In genomic region chr1:90842789-90843587, GRCm38 (mm10) we compare ENCODE assay signal across 9 mouse cellular contexts. TPM values are rescaled to one million over a fixed set of nuclear protein-coding genes. Genes with fewer than 3 reads are reported as not detected.
A peak's percentile ranks its signal among the peaks of the same experiment; 100 is the strongest.
DNase-seq lines count a peak whose midpoint lies in the region; ATAC-seq and TF ChIP-seq lines count a peak whose summit lies in the region.
"Had no signal": no experiment of that assay in that cellular context is flagged by ENCODE, and none has a peak within 500 bp of the region (broad histone marks: within the 10 kb centered on the region; RNA-seq: fewer than 3 reads in every experiment).

No protein-coding gene starts in this region.

- no peaks in the 10 kb centered on the region for H3K27me3 ChIP-seq in liver, adult 2 months (ENCODE audit: control insufficient read depth, insufficient read depth, low read length)
- no peaks in the 10 kb centered on the region for H3K27me3 ChIP-seq in intestine, embryonic 16.5 days (replicated peaks; ENCODE audit: control insufficient read depth, insufficient read depth, low read length)

- no peaks in the 10 kb centered on the region for H3K9me3 ChIP-seq in intestine, embryonic 16.5 days (ENCODE audit: control insufficient read depth, low read length)

- no peak for ATAC-seq in intestine, embryonic 16.5 days

- no peaks in the 10 kb centered on the region for H3K79me2 ChIP-seq in liver, adult 2 months (ENCODE audit: control insufficient read depth, insufficient read depth, low read length)

- no peak for TF ChIP-seq CTCF in liver, adult 2 months (IDR thresholded peaks at IDR 0.05; ENCODE audit: low read depth, low read length)

- H3K4me1 ChIP-seq in liver, adult 2 months (ENCODE audit: control insufficient read depth, insufficient read depth, low read length): no peaks in the 10 kb centered on the region
- peaks cover 24% of the 10 kb centered on the region for H3K4me1 ChIP-seq in intestine, embryonic 16.5 days (ENCODE audit: control insufficient read depth, insufficient read depth, low read length)

- no peak for DNase-seq in liver, adult 2 months (ENCODE audit: extremely low read depth, low read depth, low spot score)
- no peak for DNase-seq in liver
- peak; percentile 44 for DNase-seq in gastrocnemius, postnatal 10 days
- DNase-seq in skeletal muscle tissue, adult 2 months (ENCODE audit: low read depth, low spot score): peak; percentile 88
- DNase-seq in cerebellum, adult 9-10 months: no peak
- no peak for DNase-seq in right cerebral cortex, postnatal 36 days (ENCODE audit: low spot score in 2 of 2)
- no peak for DNase-seq in thymus, postnatal 25 days

- H3K36me3 ChIP-seq in liver, adult 2 months (ENCODE audit: control insufficient read depth, insufficient read depth, low read length): no peaks in the 10 kb centered on the region
- H3K36me3 ChIP-seq in intestine, embryonic 16.5 days (ENCODE audit: control insufficient read depth, insufficient read depth, low read length): no peaks in the 10 kb centered on the region

- peak overlapping the region; percentile 64 for H3K4me2 ChIP-seq in intestine, embryonic 16.5 days (ENCODE audit: low read depth, low read length)

- no peak overlapping the region for H3K27ac ChIP-seq in liver, adult 2 months (replicated peaks; ENCODE audit: insufficient read depth, low read depth, low read length)
- peak overlapping the region; percentile 77 for H3K27ac ChIP-seq in intestine, embryonic 16.5 days (ENCODE audit: low read length)

- 70% methylated on average over 9 of the region's 9 CpGs for WGBS in liver, adult 2 months
- 66% methylated on average over 9 of the region's 9 CpGs for WGBS in intestine, embryonic 16.5 days

- H3K4me3 ChIP-seq in liver, adult 2 months (ENCODE audit: insufficient read depth, low read depth, low read length): peak overlapping the region; percentile 33
- H3K4me3 ChIP-seq in intestine, embryonic 16.5 days (ENCODE audit: low read length): peak overlapping the region; percentile 55

- TF ChIP-seq POLR2A in liver, adult 2 months (IDR thresholded peaks at IDR 0.05; ENCODE audit: extremely low read depth, insufficient read depth, low read length): no peak

- peak overlapping the region; percentile 34 for H3K9ac ChIP-seq in liver, adult 2 months (ENCODE audit: low read depth, low read length)
- H3K9ac ChIP-seq in intestine, embryonic 16.5 days (ENCODE audit: low read depth, low read length): peak overlapping the region; percentile 74

RNA-seq across cellular contexts. Expression of gene Col6a3, which starts 0.8 kb away (rescaled TPM):
- total RNA-seq in liver, adult 2 months (2014; rRNA removed): 5.5 and 9.9 TPM in 2 replicates
- 1.6 and 2.1 TPM in 2 replicates for polyA plus RNA-seq in liver, adult 2 months (2012; rRNA removed)
- 100 to 1,000 TPM; 299 to 378 TPM for total RNA-seq in gastrocnemius, postnatal 10 days (2021)
- polyA plus RNA-seq in intestine, embryonic 16.5 days (2015; fragmentation: Nextera tagmentation; extraction: Ambion mirVana): 61.9 and 70.6 TPM in 2 replicates
- total RNA-seq: megakaryocyte progenitor cell, adult 5-6 weeks had no signal

Comparison
In these comparisons a context has a peak if more than half of its experiments do, and no peak if none do; other contexts are left out.
1. DNase-seq: peak in gastrocnemius, postnatal 10 days (single experiment) and skeletal muscle tissue, adult 2 months (single experiment); none in liver, adult 2 months (single experiment), liver (single experiment), cerebellum, adult 9-10 months (single experiment), right cerebral cortex, postnatal 36 days (0 of 2) and thymus, postnatal 25 days (single experiment).
2. RNA of gene Col6a3, which starts 0.8 kb away (total RNA-seq): 299 to 378 TPM in gastrocnemius, postnatal 10 days; 5.5 to 9.9 TPM in liver, adult 2 months; every median in the first group is over 10 times any median in the second.